Mouse (Mus musculus) thymus, postnatal 10 days (tissue): ENCODE data around the gene Atp2a3.

Source experiments
- DNase-seq, 2 experiments: peaks; one replicate each; pipeline ENCODE4 v3.0.0; 2021; ENCODE audit warnings: low spot score in 2 of 2

Gene Atp2a3

DNA sequence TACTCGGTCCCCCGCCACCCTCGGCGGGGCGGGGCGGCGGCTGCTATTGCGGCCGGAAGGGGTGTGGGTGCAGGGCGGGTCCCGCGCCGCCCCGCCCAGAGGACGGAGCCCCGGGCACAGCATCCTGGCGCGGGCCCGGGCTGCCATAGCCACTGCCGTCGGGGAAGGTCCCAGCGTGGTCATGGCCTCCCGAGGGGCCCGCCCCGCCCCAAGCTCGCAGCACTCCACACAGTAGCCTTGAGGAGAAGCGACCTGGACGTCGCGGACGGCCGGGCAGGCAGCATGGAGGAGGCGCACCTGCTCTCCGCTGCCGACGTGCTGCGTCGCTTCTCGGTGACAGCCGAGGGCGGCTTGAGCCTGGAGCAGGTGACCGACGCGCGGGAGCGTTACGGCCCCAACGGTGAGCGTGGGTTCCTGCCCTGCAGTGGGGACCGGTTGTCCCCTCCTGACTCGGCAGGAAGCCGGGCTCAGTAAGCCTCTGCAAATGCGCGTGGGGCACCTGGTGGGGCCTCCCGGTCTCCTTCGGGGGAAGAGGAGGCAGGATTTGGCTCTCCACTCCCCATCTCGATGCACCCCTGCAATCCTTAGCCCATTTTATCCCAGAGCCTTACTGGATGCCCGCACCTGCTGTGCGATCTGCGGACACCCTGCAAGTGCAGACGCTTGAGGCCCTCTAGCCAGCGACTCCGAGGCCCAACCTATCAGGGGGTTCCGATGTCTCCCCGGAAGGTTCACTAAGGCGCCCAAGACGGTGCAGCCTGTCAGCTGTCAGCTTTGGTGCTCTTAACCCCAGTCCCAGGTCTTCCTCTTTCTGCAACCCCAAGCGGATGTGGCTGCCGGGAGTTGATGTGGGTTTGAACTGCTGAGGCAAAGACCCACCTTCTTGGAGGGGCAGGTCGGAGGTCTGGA is at the start of gene Atp2a3:
TSS of gene Atp2a3 (plus strand) at position 98 of the 909 bp plus-strand sequence.
- peak; percentile 88 to 92 for DNase-seq

DNA sequence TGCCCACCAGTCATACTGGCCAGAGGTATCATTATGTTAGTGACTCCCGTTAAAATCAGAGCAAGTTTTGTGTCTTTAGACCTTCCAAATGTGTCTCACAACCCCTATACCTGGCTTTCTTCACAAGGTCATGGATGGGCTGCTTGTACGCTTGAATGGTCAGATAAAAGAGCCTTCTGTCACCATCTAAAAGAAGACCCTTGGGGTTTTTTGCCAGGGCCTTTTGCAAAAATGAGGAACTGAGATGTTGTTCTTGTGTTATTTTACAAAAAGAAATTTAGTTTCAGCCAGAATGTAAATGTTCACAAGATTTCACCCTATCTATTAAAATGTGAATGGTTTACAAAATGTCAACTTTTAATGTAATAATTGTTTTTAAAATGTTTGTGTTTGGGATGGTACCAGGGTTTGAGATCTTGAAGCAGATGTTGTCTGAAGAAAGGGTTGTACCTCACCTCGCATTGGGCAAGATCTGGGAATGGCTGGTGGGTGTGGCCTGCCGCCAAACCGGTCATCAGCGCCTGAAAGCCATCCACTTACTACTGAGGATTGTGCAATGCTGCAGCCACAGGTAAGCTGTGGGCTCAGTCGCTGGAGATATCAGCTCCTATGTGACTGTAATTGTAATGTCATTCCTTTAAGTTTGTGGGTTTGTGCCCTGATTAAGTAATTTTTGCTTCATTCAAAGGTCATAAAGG is 43.5 kb upstream of the Atp2a3 start:
- DNase-seq = no peak

DNA sequence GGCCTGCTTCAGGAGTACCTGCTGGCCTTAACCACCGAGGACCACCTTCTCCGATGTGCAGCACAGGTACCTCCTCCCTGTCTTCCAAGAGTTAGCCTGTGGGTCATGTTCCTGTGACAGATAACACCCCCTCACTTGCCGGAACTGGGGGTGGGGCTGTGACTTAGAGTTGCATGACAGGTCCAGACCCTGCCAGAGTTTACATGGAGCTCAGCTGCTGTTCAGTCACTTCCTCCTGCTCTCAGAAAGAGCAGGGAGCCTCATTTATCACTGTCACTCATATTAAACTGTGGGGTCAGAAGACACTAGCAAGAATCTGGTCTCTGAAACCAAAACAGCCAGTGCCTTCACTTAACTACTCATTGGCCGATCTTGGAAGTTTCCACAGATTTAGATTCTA is 37.9 kb upstream of the Atp2a3 start:
- no peak for DNase-seq

DNA sequence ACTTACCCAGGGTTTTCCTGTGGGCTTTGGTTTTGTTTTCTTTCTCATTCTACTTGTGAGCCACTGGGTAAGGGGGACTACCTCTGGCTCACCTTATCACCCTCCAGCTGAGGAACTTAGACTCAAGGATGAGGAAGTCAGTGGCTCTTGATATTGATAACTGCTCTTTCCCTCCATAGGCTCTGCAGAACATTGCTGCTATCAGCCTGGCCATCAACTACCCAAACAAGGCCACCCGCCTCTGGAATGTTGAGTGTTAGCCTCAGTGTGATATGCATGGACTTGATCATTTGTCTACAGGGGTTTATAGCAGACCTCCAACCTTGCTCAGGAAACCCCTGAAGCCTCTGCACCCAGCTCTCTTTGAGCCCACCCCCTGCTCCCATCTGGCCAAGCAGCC is 36.5 kb upstream of the Atp2a3 start:
- no peak for DNase-seq

DNA sequence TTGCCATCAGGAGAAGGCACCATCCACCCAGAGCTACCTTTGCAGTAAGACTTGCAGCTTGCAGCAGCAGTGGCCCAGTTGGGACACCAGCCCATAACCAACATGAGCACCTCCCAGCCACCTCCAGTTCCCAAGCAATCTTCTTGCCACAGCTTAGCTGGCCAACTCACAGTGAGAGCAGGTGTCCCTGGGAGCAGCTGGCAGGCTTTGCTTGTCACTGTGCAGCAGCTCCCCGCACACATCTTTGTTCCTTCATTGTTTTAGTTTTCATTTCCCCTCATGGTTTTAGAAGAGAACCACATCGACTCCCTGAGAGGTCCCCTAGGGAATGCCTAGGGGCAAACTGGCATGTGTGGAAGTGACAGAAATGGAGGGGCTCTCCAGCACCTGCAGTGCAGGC is 35.9 kb upstream of the Atp2a3 start:
- DNase-seq = no peak

DNA sequence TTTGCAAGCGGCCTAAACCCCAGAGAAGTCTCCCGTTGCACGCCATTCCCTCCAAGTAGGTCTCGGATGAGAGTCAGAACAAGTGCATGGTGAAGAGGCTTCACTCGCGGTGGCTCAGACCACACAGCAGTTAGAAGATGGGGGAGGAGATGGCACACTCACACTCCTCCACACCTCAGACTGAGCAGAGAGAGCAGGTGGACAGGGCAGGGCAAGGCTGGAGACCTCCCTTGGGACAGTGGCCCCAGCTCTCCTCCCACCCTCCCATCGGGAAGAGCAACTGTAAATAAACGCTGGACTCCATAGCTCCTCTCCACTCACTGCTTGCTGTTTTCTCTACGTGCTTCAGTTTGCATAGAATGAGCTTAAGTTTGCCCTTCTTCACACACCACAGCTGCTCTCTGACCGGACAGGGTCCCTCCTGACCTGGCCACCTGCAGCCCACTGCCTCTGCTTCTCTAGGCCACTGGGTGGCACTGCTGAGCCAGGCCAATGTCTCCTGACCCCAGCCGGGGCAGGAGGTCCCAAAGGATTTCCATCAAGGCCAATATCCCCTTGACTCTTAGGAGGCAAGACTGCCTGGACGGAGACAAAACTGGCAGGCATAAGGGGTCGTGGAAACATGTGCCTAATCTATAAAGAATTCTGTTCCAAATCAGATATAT is 34.6 kb upstream of the Atp2a3 start:
- DNase-seq = peak; percentile 18 to 57

DNA sequence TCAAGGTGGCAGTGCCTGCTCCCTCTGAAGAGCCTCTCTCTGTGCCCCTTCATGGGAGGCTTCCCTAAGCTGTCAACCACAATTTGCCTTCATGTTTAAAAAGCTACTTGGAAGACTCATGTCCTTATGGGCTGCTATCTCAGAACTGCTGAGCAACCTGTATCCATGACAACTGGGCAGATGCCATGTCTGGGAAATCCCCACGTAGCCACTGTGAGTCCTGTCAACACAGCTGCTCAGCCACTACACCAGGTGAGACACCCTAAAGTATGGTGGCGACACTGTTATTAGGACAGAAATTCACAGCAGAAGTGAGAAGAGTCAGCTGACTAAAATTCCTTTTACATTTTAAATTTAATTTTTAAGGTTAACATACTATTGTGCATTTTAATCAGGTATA is 32.5 kb upstream of the Atp2a3 start:
- DNase-seq = no peak

DNA sequence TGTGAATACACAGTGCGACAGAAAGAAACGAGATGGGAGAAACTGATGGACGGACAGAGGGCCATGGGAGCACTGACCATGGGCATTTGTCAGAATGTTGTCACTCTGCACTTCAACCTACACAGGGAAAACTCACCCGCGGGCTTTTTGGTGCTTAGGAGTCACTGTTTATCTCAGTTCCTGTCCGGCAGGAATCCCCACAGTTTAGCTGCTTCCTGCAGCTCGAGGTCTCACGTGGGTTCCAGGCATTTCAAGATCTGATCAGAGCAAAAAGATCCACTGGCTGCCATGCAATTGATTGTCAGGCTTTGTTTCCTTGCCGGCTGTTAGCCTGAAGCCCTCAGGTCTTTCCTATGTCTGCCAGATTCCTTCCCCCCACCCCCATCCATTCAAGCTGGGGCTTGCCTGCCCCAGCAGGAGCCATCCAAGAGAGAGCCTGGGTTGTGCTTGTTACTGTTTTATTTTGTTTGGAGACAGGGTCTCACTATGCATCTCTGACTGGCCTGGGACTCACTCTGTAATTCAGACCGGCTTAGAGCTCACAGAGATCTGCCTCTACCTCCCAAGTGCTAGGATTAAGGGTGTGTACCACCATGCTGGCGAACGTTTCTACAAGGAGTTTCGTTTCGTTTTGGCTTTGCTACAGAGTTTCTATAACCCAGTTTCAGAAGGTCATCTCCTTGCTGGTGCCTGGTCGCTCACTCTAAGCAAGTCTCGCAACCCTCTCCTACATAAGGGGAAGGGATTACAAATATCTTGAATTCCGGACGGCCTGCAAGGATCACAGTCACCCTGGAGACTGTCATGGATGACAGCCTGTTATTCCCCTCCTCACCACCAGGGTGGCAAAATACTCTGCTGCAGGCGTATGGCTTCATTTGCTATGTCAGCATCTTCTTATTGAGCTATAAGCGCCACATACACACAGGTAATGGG is 20.5 kb upstream of the Atp2a3 start:
- no peak for DNase-seq

DNA sequence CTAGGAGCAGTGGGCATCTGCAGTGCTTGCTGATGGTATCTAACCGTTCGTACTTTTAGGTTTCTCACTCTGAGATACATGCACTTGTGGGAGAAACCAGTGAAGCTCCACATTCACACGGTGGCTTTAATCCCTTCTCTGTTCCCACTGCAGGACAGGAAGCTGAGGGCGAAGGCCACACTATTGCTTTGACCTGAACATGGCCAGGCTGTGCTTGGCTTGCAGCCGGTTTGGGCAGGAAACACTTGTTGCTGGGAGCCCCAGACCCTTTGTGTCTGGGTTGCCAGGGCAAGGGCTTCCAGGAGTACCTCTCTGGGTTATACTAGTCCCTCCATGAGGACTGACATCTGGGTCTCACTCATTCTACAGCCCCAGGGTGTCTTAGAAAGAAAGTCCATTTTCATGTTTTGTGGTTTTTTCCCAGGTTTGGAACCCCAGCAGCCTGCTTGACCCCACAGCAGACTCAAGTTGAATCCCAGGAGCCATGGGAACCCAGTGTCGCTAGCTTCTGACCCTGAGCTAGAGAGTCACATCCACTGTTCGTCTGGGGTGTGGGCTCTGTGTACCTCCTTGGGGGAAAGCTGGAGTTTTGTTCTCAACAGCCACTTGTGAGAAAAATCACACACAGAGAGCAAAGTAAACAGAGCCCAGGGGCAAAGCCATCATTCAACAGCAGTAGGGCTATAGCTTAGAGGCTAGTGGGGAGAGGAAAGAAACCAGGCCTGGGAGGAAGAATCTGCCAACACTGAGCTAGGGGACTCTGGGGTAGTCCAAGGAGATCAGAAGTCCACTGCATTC is 15.8 kb upstream of the Atp2a3 start:
- no peak for DNase-seq

DNA sequence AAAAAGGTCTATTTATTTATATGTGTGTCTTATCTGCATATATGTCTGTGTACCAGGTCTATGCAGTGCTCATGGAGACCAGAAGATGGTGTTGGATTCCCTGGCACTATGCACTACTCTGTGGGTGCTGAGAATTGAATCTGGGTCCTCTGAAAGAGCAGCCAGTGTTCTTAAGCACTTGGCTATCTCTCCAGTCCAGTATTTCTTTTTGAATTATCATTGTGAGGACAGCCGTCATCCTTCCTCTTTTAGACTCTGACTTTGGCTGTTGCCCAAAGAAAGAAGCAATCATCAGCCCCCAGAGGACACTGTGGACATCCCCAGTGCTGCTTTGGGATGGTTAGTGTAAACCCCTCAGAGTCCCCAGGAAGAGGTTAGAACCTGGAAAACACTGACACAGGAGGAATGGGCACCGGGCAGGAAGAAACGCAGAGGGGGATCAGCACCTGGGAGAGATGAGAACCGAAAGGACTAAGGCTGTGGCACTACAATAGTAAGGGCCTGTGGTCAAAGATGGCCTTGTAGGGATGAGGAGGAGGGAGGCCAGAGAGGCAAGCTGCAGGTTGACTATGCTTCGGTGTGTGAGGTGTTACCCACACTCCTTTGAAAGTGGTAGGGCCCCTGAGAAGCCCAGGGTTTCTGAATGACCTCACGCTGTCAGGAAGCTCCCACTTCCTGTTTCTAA is 15.0 kb upstream of the Atp2a3 start:
- no peak for DNase-seq

DNA sequence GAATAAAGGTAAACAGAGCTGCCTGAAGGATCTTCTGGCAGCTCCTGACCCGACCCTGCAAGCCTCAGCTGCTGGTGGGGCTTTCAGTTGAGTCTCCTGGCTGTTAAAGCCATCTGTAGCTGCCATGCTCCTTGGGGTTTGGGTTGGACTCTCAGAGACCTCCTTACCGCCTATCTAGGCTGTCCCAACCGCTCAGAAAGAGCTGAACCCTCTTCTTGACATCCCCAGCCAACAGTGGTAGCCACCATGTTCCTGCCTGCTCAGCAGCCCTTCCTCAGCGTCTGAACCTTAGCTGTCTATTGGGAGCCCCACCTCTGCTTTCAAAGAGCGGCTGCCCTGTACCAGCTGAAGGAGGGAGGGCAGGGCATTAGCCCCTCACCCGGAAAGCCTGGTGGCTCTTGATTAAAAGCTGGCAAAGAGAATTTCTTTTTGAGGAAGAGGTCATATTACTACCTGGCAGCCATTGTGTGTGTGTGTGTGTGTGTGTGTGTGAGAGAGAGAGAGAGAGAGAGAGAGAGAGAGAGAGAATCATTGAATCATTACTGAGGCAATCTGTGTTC is 14.3 kb upstream of the Atp2a3 start:
- DNase-seq = no peak

DNA sequence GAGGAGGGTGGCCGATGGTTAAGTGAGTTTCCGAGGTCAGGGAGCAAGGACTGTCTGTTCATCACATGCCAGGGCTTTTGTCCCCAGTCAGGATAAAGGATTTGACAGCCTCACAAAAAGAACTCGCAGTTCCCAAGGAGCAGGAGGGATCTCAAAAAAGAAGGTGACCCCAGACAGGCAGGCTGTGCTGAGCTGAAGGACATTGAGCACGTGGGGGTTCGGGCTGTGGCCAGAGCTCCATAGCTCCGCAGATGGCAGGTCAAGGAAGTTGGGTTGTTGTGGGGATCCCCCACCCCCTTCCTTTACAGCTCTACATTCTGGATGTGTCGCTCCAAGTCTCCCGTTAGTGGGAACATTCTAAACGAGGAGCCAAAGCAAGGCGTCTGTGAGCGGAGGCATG is 13.1 kb upstream of the Atp2a3 start:
- no peak for DNase-seq

DNA sequence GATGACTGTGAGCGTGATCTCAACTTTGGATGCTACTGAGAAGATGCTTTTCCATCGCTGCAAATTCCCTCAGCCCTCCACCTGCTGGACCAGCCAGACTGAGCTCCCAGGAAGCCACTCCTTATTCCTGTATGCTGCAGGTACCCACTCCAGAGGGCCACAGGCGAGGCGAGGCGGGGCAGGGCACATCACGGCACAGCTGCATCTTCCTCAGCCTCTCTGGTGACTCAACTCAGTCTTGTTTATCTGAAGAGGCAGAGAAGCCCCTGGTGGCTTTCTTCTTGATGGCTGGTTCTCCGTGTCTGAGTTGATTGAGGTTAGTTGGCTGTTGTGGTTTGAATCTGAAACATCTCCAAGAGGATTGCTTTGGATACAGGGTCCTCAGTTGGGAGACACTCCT is 12.7 kb upstream of the Atp2a3 start:
- no peak for DNase-seq

DNA sequence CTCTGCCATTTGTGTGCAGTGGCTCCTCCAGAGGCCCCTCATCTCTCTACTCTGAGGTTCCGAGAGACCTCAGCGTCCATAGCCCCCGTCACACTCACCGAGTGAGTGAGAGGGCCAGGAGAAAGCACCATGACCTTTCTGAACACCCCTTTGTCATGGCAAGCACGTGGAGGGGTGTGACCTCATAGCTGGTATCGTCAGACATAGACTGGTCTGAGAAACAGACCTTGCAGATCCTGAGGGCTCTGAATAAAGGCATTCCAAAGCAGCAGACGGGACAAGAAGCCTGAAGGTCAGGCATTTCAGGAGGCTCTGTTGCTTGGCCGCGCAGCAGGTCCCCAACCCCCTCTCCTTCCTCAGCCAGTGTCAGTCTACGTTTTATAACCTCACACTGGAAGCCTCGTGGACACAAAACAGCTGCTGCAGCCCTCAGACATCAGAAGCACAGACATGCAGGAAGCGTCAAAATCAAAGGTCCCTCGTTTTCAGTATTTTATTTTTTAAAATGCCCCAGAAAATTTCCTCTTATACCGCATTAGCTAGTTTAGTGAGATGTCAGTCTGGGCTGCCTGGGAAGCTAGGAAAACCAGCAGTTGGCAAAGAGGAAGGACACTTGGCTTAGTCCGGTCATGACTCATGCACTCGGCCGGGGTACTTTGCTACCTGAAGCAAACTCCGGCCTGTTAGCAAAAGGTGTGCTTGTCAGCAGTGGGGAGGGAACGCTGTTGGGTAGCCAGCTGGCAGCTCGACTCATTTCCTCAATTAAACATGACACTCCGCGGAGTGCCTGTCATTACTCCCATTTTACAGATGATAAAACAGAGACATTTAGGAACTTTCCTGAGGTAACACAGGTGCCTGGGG is 9.6 kb upstream of the Atp2a3 start:
- no peak for DNase-seq

DNA sequence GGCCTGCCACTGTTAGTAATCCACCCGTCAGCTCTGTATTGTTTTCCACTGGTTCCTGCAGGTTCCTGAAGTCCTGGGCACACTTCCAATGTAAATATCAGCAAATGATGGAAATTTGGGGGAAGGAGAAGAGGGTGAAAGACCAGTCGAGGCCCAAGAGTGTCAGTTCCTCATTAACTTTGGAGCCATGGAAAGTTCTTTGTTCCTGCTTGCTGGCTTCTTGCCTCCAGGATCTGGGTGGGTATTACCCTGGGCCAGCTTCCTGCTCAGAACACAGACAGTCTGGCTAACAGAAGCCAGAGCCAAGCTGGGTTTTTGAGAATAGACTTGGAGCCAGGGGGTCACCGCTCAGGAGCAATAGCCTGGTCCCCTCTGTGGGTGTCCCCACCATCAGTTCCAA is 8.7 kb upstream of the Atp2a3 start:
- DNase-seq = no peak

DNA sequence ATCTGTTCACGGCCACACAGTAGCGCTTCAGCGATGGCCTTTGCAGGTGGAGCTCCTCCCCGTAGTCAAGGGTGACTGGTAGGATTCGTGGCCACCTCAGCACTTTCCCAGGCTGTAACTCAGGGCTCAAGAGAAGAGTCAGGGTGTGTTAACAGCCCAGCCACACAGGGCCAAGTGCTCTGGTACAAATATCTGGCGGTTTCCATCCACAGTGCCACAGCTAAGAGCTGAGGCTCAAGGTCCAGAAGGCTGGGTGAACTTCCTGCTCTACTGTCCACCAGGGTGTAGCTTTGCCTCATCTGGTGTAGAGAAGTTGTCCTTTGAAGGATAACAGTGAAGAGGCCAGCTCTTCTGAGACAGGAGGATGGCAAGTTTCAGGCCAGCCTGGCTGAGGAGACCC is 8.3 kb upstream of the Atp2a3 start:
- DNase-seq = no peak

DNA sequence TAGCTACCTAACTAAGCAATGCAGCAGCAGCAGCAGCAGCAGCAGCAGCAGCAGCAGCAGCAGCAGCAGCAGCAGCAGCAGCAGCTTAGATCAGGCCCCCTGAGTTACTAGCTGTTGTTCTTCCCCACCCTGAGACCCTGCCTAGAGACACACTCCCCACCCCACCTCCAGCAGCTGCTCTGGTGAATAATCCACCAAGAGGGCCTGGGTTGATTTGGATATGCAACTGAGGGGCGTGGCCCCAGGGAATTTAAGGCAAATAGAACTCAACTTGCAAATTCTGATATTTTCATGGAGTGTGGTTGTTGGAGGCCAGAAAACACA is 7.9 kb upstream of the Atp2a3 start:
- no peak for DNase-seq

DNA sequence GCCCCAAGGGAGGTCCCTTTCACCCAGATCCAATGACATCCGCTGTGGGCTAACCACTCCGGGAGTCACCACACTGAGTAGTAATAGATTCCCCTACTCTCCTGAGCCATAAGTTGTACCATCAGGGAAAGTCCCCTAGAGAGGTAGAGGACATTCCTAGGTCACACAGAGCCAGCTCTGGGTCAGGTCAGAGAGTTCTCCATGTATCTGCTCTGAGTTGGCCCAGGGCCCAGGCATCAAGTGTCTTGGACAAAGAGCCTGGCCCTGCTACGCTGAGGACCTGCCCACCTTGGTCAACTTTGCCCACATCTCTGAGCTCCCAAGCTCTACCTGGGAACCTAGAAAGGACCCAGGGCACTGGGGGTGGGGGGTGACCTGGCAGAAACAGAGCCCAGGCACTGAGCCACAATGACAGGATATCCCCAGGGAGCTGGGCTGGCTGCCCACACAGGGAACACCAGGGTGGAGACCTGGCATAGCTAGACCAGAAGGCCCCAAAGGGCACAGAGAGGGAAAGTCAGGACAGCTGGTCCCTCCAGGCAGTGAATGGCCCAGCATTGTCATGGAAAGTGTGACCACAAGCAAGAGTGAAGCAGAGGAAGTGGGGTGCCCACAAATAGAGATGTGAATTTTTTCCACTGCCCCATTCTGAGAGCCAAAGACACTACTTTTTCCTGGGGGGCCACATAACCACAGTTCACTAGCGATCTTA is 7.4 kb upstream of the Atp2a3 start:
- no peak for DNase-seq
